Comparison of ENCODE assay signal across 9 mouse cellular contexts in genomic region chr11:117959741-117960381, GRCm38 (mm10). TPM values are rescaled to one million over a fixed set of nuclear protein-coding genes. Genes with fewer than 3 reads are reported as not detected.
DNase-seq lines count a peak whose midpoint lies in the region; ATAC-seq and TF ChIP-seq lines count a peak whose summit lies in the region.
"Had no signal": no experiment of that assay in that cellular context is flagged by ENCODE, and none has a peak within 500 bp of the region (broad histone marks: within the 10 kb centered on the region; RNA-seq: fewer than 3 reads in every experiment).

No protein-coding gene starts in this region.

- peak overlapping the region; percentile 27 for H3K27ac ChIP-seq in liver, adult 2 months (replicated peaks; ENCODE audit: insufficient read depth, low read depth, low read length)
- H3K27ac ChIP-seq in liver, embryonic 11.5 days (ENCODE audit: low read depth, low read length) = no peak overlapping the region
- H3K27ac ChIP-seq in heart, embryonic 10.5 days = peak overlapping the region; percentile 44; the same call in 1 of the 2 replicates
- H3K27ac ChIP-seq in midbrain, postnatal 0 days (ENCODE audit: low read depth, low read length) = no peak overlapping the region
- no peak overlapping the region for H3K27ac ChIP-seq in hindbrain, postnatal 0 days
- H3K27ac ChIP-seq: liver, embryonic 13.5 days had no signal

- no peaks in the 10 kb centered on the region for H3K9me3 ChIP-seq in liver, embryonic 11.5 days (ENCODE audit: control insufficient read depth, low read length)
- H3K9me3 ChIP-seq in E14TG2a.4 (ENCODE audit: low read length) = no peaks in the 10 kb centered on the region
- no peaks in the 10 kb centered on the region for H3K9me3 ChIP-seq in heart, embryonic 10.5 days
- H3K9me3 ChIP-seq in midbrain, postnatal 0 days (ENCODE audit: low read length) = no peaks in the 10 kb centered on the region
- H3K9me3 ChIP-seq in hindbrain, postnatal 0 days (ENCODE audit: low read length) = no peaks in the 10 kb centered on the region
- H3K9me3 ChIP-seq: liver, embryonic 13.5 days had no signal

- H3K27me3 ChIP-seq in liver, adult 2 months (ENCODE audit: control insufficient read depth, insufficient read depth, low read length) = no peaks in the 10 kb centered on the region
- peaks cover 16% of the 10 kb centered on the region for H3K27me3 ChIP-seq in liver, embryonic 11.5 days (replicated peaks; ENCODE audit: control insufficient read depth, insufficient read depth, low read length)
- H3K27me3 ChIP-seq in E14TG2a.4 (ENCODE audit: insufficient read depth, low read length) = peaks cover 7% of the 10 kb centered on the region
- peaks cover 18% of the 10 kb centered on the region; the same call in 1 of the 2 replicates for H3K27me3 ChIP-seq in heart, embryonic 10.5 days (ENCODE audit: insufficient read depth, poor library complexity, severe bottlenecking)
- no peaks in the 10 kb centered on the region; the same call in 1 of the 2 replicates for H3K27me3 ChIP-seq in midbrain, postnatal 0 days (ENCODE audit: insufficient read depth, low read length)
- H3K27me3 ChIP-seq in hindbrain, postnatal 0 days (ENCODE audit: insufficient read depth, low read length) = no peaks in the 10 kb centered on the region

- no peak for ATAC-seq in liver, embryonic 11.5 days (replicated peaks; ENCODE audit: low FRiP score)
- ATAC-seq in megakaryocyte progenitor cell, adult 5-6 weeks (replicated peaks; ENCODE audit: poor library complexity) = peak; percentile 47
- ATAC-seq in midbrain, postnatal 0 days (ENCODE audit: low FRiP score) = no peak
- ATAC-seq in hindbrain, postnatal 0 days = no peak

- WGBS in liver, adult 2 months = 26% methylated on average over 17 of the region's 17 CpGs
- WGBS in liver, embryonic 11.5 days = 29% methylated on average over 17 of the region's 17 CpGs
- WGBS in heart, embryonic 10.5 days = 43% methylated on average over 17 of the region's 17 CpGs
- 60% methylated on average over 17 of the region's 17 CpGs for WGBS in midbrain, postnatal 0 days
- 50% methylated on average over 17 of the region's 17 CpGs for WGBS in hindbrain, postnatal 0 days

- H3K4me3 ChIP-seq in liver, adult 2 months (ENCODE audit: insufficient read depth, low read depth, low read length) = no peak overlapping the region
- H3K4me3 ChIP-seq in liver, embryonic 11.5 days (ENCODE audit: low read depth, low read length) = no peak overlapping the region
- peak overlapping the region; percentile 11 for H3K4me3 ChIP-seq in E14TG2a.4 (replicated peaks; ENCODE audit: low read length)
- H3K4me3 ChIP-seq in heart, embryonic 10.5 days = no peak overlapping the region
- H3K4me3 ChIP-seq in midbrain, postnatal 0 days (ENCODE audit: low read depth, low read length) = no peak overlapping the region
- no peak overlapping the region for H3K4me3 ChIP-seq in hindbrain, postnatal 0 days (ENCODE audit: low read length)
- H3K4me3 ChIP-seq: liver, embryonic 13.5 days had no signal

- DNase-seq in liver, adult 2 months (ENCODE audit: extremely low read depth, low read depth, low spot score) = peak; percentile 53
- DNase-seq in liver, embryonic 11.5 days (ENCODE audit: low spot score) = no peak
- peak; percentile 74 for DNase-seq in heart, embryonic 10.5 days (ENCODE audit: low spot score)
- DNase-seq in midbrain, postnatal 0 days (ENCODE audit: low spot score) = no peak
- no peak for DNase-seq in hindbrain, postnatal 0 days (ENCODE audit: low spot score)
- DNase-seq: liver, embryonic 13.5 days; right cerebral cortex, adult 18-20 months had no signal

- H3K36me3 ChIP-seq in liver, adult 2 months (ENCODE audit: control insufficient read depth, insufficient read depth, low read length) = no peaks in the 10 kb centered on the region
- H3K36me3 ChIP-seq in liver, embryonic 11.5 days (ENCODE audit: control insufficient read depth, insufficient read depth, low read length) = no peaks in the 10 kb centered on the region
- peaks cover 8% of the 10 kb centered on the region for H3K36me3 ChIP-seq in E14TG2a.4 (ENCODE audit: insufficient read depth, low read length)
- no peaks in the 10 kb centered on the region for H3K36me3 ChIP-seq in heart, embryonic 10.5 days
- H3K36me3 ChIP-seq in midbrain, postnatal 0 days (ENCODE audit: insufficient read depth, low read length) = no peaks in the 10 kb centered on the region
- no peaks in the 10 kb centered on the region for H3K36me3 ChIP-seq in hindbrain, postnatal 0 days (ENCODE audit: insufficient read depth, low read length)
- H3K36me3 ChIP-seq: liver, embryonic 13.5 days had no signal

- TF ChIP-seq CTCF in liver, adult 2 months (IDR thresholded peaks at IDR 0.05; ENCODE audit: low read depth, low read length) = no peak
- TF ChIP-seq CTCF in E14TG2a.4 (conservative IDR thresholded peaks at IDR 0.05; ENCODE audit: low read length) = no peak
- no peak for TF ChIP-seq CTCF in midbrain, postnatal 0 days (IDR thresholded peaks at IDR 0.05)
- TF ChIP-seq CTCF in hindbrain, postnatal 0 days (IDR thresholded peaks at IDR 0.05; ENCODE audit: low read depth) = no peak

- no peak overlapping the region for H3K4me2 ChIP-seq in liver, embryonic 11.5 days
- H3K4me2 ChIP-seq in midbrain, postnatal 0 days (ENCODE audit: low read depth, low read length, poor library complexity, severe bottlenecking) = no peak overlapping the region
- no peak overlapping the region for H3K4me2 ChIP-seq in hindbrain, postnatal 0 days (ENCODE audit: low read depth, low read length)
- H3K4me2 ChIP-seq: liver, embryonic 13.5 days had no signal

- H3K9ac ChIP-seq in liver, adult 2 months (ENCODE audit: low read depth, low read length) = no peak overlapping the region
- H3K9ac ChIP-seq in liver, embryonic 11.5 days (ENCODE audit: low read depth, low read length) = no peak overlapping the region
- H3K9ac ChIP-seq in midbrain, postnatal 0 days (replicated peaks; ENCODE audit: low read length, poor library complexity, severe bottlenecking) = no peak overlapping the region
- H3K9ac ChIP-seq in hindbrain, postnatal 0 days (replicated peaks; ENCODE audit: low read length) = no peak overlapping the region
- H3K9ac ChIP-seq: liver, embryonic 13.5 days had no signal

- peaks cover 43% of the 10 kb centered on the region for H3K4me1 ChIP-seq in liver, adult 2 months (ENCODE audit: control insufficient read depth, insufficient read depth, low read length)
- peaks cover 34% of the 10 kb centered on the region for H3K4me1 ChIP-seq in liver, embryonic 11.5 days (replicated peaks; ENCODE audit: control insufficient read depth, insufficient read depth, low read length)
- H3K4me1 ChIP-seq in E14TG2a.4 (replicated peaks; ENCODE audit: low read depth, low read length) = peaks cover 89% of the 10 kb centered on the region
- peaks cover 71% of the 10 kb centered on the region for H3K4me1 ChIP-seq in heart, embryonic 10.5 days
- peaks cover 16% of the 10 kb centered on the region for H3K4me1 ChIP-seq in midbrain, postnatal 0 days (ENCODE audit: insufficient read depth, low read length)
- peaks cover 5% of the 10 kb centered on the region for H3K4me1 ChIP-seq in hindbrain, postnatal 0 days (ENCODE audit: insufficient read depth, low read length)

- TF ChIP-seq POLR2A in liver, adult 2 months (IDR thresholded peaks at IDR 0.05; ENCODE audit: extremely low read depth, insufficient read depth, low read length) = no peak

- H3K79me2 ChIP-seq in liver, adult 2 months (ENCODE audit: control insufficient read depth, insufficient read depth, low read length) = no peaks in the 10 kb centered on the region

RNA-seq across cellular contexts. Expression of gene Socs3, which starts 10.0 kb away (rescaled TPM):
- total RNA-seq in liver, adult 2 months (2014; rRNA removed) = 2.0 and 2.4 TPM in 2 replicates
- polyA plus RNA-seq in liver, adult 2 months (2012; rRNA removed) = 4.0 and 7.5 TPM in 2 replicates
- polyA plus RNA-seq in liver, embryonic 11.5 days (2014; fragmentation: Nextera tagmentation; extraction: Ambion mirVana) = 3.7 and 4.6 TPM in 2 replicates
- 6.9 and 10.6 TPM in 2 replicates for polyA plus RNA-seq in heart, embryonic 10.5 days (2016; fragmentation: Nextera tagmentation; extraction: Ambion mirVana)
- total RNA-seq in megakaryocyte progenitor cell, adult 5-6 weeks (2015) = 0.76 and 0.96 TPM in 2 replicates
- 0.79 and 1.1 TPM in 2 replicates for total RNA-seq in megakaryocyte progenitor cell, adult 5-6 weeks (2017)
- total RNA-seq in midbrain, postnatal 0 days (2014; rRNA removed) = 7.3 and 8.5 TPM in 2 replicates
- polyA plus RNA-seq in midbrain, postnatal 0 days (2015; fragmentation: Nextera tagmentation; extraction: Ambion mirVana) = 4.4 and 4.9 TPM in 2 replicates
- 12.3 and 12.4 TPM in 2 replicates for total RNA-seq in hindbrain, postnatal 0 days (2014; rRNA removed)
- 6.0 and 7.0 TPM in 2 replicates for polyA plus RNA-seq in hindbrain, postnatal 0 days (2015; fragmentation: Nextera tagmentation; extraction: Ambion mirVana)

RNA-seq across cellular contexts. Expression of gene Pgs1, which starts 26.2 kb away (rescaled TPM):
- total RNA-seq in liver, adult 2 months (2014; rRNA removed) = 4.7 and 5.0 TPM in 2 replicates
- polyA plus RNA-seq in liver, adult 2 months (2012; rRNA removed) = 17.8 and 22.1 TPM in 2 replicates
- polyA plus RNA-seq in liver, embryonic 11.5 days (2014; fragmentation: Nextera tagmentation; extraction: Ambion mirVana) = 31.5 and 31.9 TPM in 2 replicates
- polyA plus RNA-seq in heart, embryonic 10.5 days (2016; fragmentation: Nextera tagmentation; extraction: Ambion mirVana) = 34.0 and 38.5 TPM in 2 replicates
- total RNA-seq in megakaryocyte progenitor cell, adult 5-6 weeks (2015) = 13.0 and 14.7 TPM in 2 replicates
- total RNA-seq in megakaryocyte progenitor cell, adult 5-6 weeks (2017) = 15.6 and 18.7 TPM in 2 replicates
- 62.0 and 72.2 TPM in 2 replicates for total RNA-seq in midbrain, postnatal 0 days (2014; rRNA removed)
- polyA plus RNA-seq in midbrain, postnatal 0 days (2015; fragmentation: Nextera tagmentation; extraction: Ambion mirVana) = 55.0 and 61.8 TPM in 2 replicates
- 72.7 and 85.0 TPM in 2 replicates for total RNA-seq in hindbrain, postnatal 0 days (2014; rRNA removed)
- 57.2 and 58.3 TPM in 2 replicates for polyA plus RNA-seq in hindbrain, postnatal 0 days (2015; fragmentation: Nextera tagmentation; extraction: Ambion mirVana)

Comparison
In these comparisons a context has a peak if more than half of its experiments do, and no peak if none do; other contexts are left out.
1. DNase-seq: peak in liver, adult 2 months (single experiment) and heart, embryonic 10.5 days (single experiment); none in liver, embryonic 11.5 days (single experiment), midbrain, postnatal 0 days (single experiment) and hindbrain, postnatal 0 days (single experiment).
2. H3K27ac ChIP-seq: peak in liver, adult 2 months (single experiment) and heart, embryonic 10.5 days (single experiment); none in liver, embryonic 11.5 days (single experiment), midbrain, postnatal 0 days (single experiment) and hindbrain, postnatal 0 days (single experiment).